Mouse (Mus musculus) MEL-GATA-1-ER (cell line): ENCODE measurements around the gene Kng1.
A peak's percentile ranks its signal among the peaks of the same experiment; 100 is the strongest.
"Not testable (repeated sequence)": the region's sequence is repeated elsewhere in the genome, so short reads cannot be mapped to it uniquely, and the experiment has no call there.

Source experiments
- DNase-seq: peaks from one replicate; pipeline ENCODE4 v3.0.0-alpha.2; 2012; ENCODE audit warnings: low read depth; ENCODE audit errors: extremely low read depth

The Kng1 gene

DNA sequence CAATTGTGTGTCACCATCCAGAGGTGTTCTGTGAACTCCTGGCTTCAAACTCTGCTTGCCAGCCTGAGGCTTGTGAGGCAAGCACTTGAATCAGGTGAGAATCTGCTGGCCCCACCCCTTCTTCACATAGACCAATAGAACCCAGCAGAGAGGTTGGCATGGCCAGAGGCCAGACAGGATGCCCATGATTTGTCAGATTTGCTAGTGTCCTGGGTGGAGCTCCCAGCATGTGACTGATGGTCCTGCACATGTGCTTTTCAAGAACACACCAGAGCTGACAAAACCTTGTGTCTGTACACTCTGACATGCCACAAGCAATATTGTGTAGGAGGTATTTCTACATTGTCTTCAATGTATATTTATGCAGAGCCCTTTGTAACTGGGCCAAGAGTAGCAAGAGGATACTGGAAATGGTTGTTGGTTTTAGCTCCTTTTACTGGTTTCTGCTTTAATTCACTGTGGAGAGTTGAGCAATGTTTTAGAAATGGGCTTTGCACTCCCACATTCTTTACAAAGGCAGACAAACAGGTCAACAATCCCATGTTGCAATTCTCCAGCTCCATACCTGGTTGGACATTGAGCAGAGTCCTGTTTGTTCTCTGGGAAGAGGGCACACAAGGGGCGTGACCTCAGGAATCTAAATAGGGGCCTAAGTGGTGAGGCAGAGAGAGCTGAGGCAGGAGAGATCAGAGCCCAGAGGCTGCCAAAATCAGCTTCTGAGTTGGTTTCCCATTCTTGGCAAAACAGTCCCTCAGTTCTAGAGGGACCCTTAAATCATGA is at the start of gene Kng1:
Gene Kng1 (plus strand): TSS at position 198 of the 780 bp plus-strand sequence.
- DNase-seq: not testable (repeated sequence)

DNA sequence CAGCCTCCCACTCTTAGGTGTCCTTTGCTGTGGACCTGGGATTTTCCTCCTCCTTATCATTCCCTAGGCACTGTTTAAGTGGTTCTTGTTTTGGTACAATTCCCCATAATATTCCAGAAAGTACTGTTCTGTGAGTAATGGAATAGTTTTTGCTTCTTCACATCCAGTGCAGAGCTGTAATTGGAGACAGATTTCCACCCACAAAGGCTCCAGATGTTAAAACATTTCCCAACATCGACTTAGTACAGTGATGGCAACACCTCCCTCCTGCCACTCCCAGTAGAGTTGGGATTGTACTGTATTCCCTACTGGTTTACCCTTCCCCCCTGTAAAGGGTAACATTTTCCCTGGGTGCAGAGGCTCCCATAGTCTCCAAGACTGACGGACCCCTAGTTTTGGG is 43.9 kb upstream of the Kng1 start:
- DNase-seq: not testable (repeated sequence)

GRCm38 (mm10) chr16:23014645-23015044 is 43.0 kb upstream of the Kng1 start:
- DNase-seq: not testable (repeated sequence)

DNA sequence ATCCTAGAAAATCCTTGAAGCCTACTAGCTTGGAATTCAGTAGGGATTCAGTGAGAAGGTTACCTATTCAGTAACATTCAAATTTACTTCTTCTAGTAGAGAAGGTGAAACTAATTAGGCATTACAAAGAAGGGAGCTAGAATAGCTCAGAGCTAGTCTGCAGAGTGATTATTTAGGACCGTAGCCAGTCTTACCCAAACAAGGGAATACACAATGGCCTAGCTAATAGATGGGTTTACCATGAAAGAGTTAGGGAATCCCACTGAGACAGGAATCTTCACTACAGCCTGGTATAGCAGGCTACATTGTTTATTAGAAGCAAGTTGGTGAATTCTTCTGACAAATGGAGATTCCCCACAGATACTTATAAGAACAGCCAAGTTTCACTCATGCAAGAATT is 37.1 kb upstream of the Kng1 start:
- not testable (repeated sequence) for DNase-seq

GRCm38 (mm10) chr16:23025111-23025510 is 32.6 kb upstream of the Kng1 start:
- DNase-seq: no peak

DNA sequence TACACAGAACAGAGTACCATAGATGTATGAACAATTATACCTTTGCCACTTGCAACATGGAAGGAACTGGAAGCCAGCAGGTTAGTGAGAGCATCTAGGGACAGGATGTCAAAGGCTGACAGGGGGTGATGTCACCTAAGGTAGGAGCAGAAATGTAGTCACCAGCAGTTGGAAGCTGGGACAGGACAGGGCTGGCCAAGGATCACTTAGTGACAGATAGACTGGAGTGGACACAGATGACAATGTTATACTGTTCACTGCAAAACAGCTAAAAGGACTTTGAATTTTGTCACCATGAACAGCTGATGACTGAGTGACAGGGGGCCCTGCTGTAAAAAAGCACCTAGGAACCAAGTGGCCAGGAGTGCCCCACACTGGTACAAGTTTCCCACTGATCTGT is 31.1 kb upstream of the Kng1 start:
- no peak for DNase-seq

- DNase-seq: not testable (repeated sequence)
Measured at GRCm38 (mm10) chr16:23027341-23027740, 30.3 kb upstream of the Kng1 start.

- not testable (repeated sequence) for DNase-seq
Measured at GRCm38 (mm10) chr16:23028966-23029600, 28.6 kb upstream of the Kng1 start, which contains the start of gene Kng2. TSS of gene Kng2 (minus strand) at chr16:23029482.

- no peak for DNase-seq
Measured at GRCm38 (mm10) chr16:23030673-23031435, 26.8 kb upstream of the Kng1 start.

DNA sequence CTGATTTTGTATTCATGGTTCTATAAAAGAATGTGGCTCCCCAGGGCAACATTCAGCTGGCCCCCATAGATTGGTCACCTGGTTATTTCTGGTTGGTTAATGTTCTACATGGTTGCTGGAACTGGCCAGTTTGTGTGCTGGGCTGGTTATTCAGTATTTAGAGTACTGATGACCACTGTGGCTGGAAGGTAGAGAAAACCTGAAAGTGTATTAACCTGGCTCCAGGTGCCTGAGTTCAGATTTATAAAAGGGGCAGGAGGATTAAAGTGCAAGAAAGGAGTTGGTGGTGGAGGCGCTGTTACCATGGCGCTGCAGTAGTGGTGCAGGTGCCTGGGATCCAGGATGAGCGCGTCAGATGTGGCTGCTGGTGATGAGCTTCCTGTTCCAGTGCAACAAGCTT is 24.0 kb upstream of the Kng1 start:
- DNase-seq: no peak

DNA sequence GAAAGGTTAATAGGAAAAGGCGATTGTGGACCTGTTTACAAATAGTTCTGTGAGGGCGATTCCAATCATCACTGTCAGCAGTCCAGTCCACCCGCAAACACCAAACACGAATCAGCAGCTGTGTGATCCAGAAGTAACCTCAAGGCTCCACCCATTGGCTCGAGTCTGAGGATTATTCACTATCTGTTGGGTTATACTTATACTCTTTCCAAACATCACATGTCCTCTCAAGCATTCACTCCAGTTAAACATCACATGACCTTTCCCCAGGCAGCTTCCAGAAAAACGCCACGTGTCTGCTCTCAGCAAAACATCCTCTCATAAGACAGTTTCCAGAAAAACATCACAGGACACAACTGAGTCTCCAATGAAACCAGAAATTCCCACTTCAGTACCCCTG is 19.9 kb upstream of the Kng1 start:
- no peak for DNase-seq

- DNase-seq: no peak
Measured at GRCm38 (mm10) chr16:23039281-23039680, 18.4 kb upstream of the Kng1 start.

- DNase-seq: no peak
Measured at GRCm38 (mm10) chr16:23040876-23041275, 16.8 kb upstream of the Kng1 start.

- DNase-seq: no peak
Measured at GRCm38 (mm10) chr16:23046319-23046718, 11.3 kb upstream of the Kng1 start.

- DNase-seq: not testable (repeated sequence)
Measured at GRCm38 (mm10) chr16:23059630-23060029, 2.0 kb downstream of the Kng1 start.

GRCm38 (mm10) chr16:23060781-23061325 is 3.2 kb downstream of the Kng1 start:
- DNase-seq: not testable (repeated sequence)

DNA sequence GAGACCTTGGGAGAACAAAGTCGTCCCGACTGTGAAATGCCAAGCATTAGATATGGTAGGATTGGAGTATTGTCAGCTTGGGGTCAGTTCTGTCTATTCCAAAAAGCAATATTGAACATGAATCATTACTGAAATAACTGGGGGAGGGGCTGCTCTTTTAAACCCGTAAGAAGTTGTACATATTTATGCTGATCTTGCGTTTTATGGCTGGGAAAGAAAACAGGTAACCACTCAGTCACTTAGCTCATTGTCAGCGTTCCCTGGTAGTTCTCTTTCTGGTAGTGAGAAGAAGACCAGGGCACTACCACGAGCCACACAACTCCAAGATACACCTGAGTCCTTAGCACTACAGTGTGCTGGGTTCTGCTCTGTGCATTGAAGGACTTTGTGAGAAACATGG is 19.9 kb downstream of the Kng1 start:
- DNase-seq: not testable (repeated sequence)

DNA sequence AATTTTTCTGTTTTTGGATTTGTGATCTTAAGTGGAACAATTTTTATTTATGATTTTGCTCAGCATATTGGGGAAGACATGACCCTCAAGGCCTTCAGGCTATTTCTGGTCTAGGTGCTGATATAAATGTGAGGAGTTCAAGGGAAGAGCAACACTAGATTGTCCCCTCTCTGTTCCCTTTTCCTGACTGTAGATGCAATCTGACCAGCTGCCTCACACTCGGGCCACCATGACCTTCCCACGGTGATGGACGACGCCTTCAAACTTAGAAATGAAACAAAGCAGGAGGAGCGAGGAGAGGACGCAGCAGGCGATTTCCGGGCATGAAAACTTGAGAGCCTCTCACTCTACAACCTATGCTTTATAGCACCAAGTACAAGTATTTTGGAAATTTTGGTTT is 29.5 kb downstream of the Kng1 start:
- not testable (repeated sequence) for DNase-seq

GRCm38 (mm10) chr16:23087712-23088111 is 30.0 kb downstream of the Kng1 start:
- peak; percentile 17 for DNase-seq

- not testable (repeated sequence) for DNase-seq
Measured at GRCm38 (mm10) chr16:23088491-23088890, 30.8 kb downstream of the Kng1 start.

GRCm38 (mm10) chr16:23091345-23091744 is 33.7 kb downstream of the Kng1 start:
- not testable (repeated sequence) for DNase-seq
